Mouse (Mus musculus) kidney, adult 2 months (tissue): ENCODE measurements around the gene Kras. TPM values are rescaled to one million over a fixed set of nuclear protein-coding genes. Genes with fewer than 3 reads are reported as not detected.

Experiments used
- DNase-seq: peaks from one replicate; pipeline ENCODE4 v3.0.0; 2021
- H3K27ac ChIP-seq: fragments of 200-500 bp; 2 replicates; pipeline ENCODE4 v1.5.1; 2012; ENCODE audit warnings: low read depth, low read length, control low read depth, inconsistent platforms; ENCODE audit not compliant: insufficient read depth
- H3K27me3 ChIP-seq: fragments of 200-500 bp; replicated peaks from 2 replicates; pipeline ENCODE4 v1.6.1; 2012; ENCODE audit warnings: mild to moderate bottlenecking, moderate library complexity, low read length, inconsistent platforms; ENCODE audit not compliant: control insufficient read depth, insufficient read depth
- H3K36me3 ChIP-seq: fragments of 200-500 bp; 2 replicates; pipeline ENCODE4 v1.6.1; 2012; ENCODE audit warnings: mild to moderate bottlenecking, moderate library complexity, low read length, inconsistent platforms; ENCODE audit not compliant: control insufficient read depth, insufficient read depth
- H3K4me1 ChIP-seq: fragments of 200-500 bp; 2 replicates; pipeline ENCODE4 v1.6.1; 2011; ENCODE audit warnings: low read length; ENCODE audit not compliant: control insufficient read depth, insufficient read depth
- H3K4me3 ChIP-seq: fragments of 200-500 bp; 2 replicates; pipeline ENCODE4 v1.5.1; 2011; ENCODE audit warnings: mild to moderate bottlenecking, low read depth, low read length, control low read depth; ENCODE audit not compliant: insufficient read depth
- CTCF ChIP-seq: fragments of 200-500 bp; conservative IDR thresholded peaks from 2 replicates; pipeline ENCODE4 v1.5.1; 2011; ENCODE audit warnings: low read depth, mild to moderate bottlenecking, control low read depth, low read length, moderate library complexity, mixed read lengths; ENCODE audit not compliant: insufficient read depth, insufficient read length
- POLR2A ChIP-seq: fragments of 200-500 bp; IDR thresholded peaks from one replicate; pipeline ENCODE4 v1.6.1; 2011; ENCODE audit warnings: low read depth, low read length, control low read depth
- WGBS: fragments of 180-500 bp; shearing (Covaris S2); methylation state at CpG from one replicate; pipeline ENCODE4 v1.1.7; 2018; 5-methylcytosine and 5-hydroxymethylcytosine counted together
- polyA plus RNA-seq: library from polyadenylated mRNA; depleted of rRNA; stranded (reverse); fragments of >200 nt; gene quantifications from 2 replicates; pipeline ENCODE4 v1.2.3, GENCODE M21; 2012; rRNA removed

Kras gene
- polyA plus RNA-seq, 1 experiment: 14.3 TPM

- Histone ChIP-seq H3K36me3 (no peaks in the 10 kb centered on the region), H3K4me1 (peaks cover 5% of the 10 kb centered on the region; the same call in 1 of the 2 replicates), H3K27me3 (no peaks in the 10 kb centered on the region), H3K4me3 (no peak overlapping the region), H3K27ac (no peak overlapping the region)
- no peak for DNase-seq
- TF ChIP-seq POLR2A (no peak), CTCF (no peak)
- WGBS: 89% methylated on average over 14 of the region's 14 CpGs
Observed at GRCm38 (mm10) chr6:145171892-145172606, 78.0 kb downstream of the Kras start.

Other genes with a start within 250 kb of the Kras start
- gene Bcat1, start 174.1 kb downstream of the Kras start, polyA plus RNA-seq: 10.0 and 10.2 TPM in 2 replicates
- gene Lrmp, start 134.6 kb downstream of the Kras start, polyA plus RNA-seq: 2.8 and 6.4 TPM in 2 replicates
- gene Casc1, start 39.2 kb downstream of the Kras start, polyA plus RNA-seq: 0.50 and 0.57 TPM in 2 replicates
- 19.4 and 32.6 TPM in 2 replicates for gene Etfrf1, start 39.1 kb downstream of the Kras start, polyA plus RNA-seq